Mouse (Mus musculus) olfactory bulb, adult 2 months (tissue): ENCODE measurements at regions not wholly inside any gene's neighbourhood (a gene's known extent, or its start where the extent isn't known, plus 50 kb on each side); places are given as distances from the start of the nearest gene placed in this dataset.

Experiments used
- H3K27ac ChIP-seq: fragments of 200-500 bp; 2 replicates; pipeline ENCODE4 v1.5.1; 2012; ENCODE audit warnings: low read depth, low read length; ENCODE audit not compliant: insufficient read depth
- H3K4me1 ChIP-seq: fragments of 200-500 bp; 2 replicates; pipeline ENCODE4 v1.6.1; 2012; ENCODE audit warnings: low read length; ENCODE audit not compliant: control insufficient read depth, insufficient read depth
- H3K4me3 ChIP-seq: fragments of 200-500 bp; 2 replicates; pipeline ENCODE4 v1.5.1; 2012; ENCODE audit warnings: mild to moderate bottlenecking, low read depth, low read length, moderate library complexity; ENCODE audit not compliant: insufficient read depth
- CTCF ChIP-seq: fragments of 200-500 bp; IDR thresholded peaks from 2 replicates; pipeline ENCODE4 v1.5.1; 2012; ENCODE audit warnings: low read depth, mild to moderate bottlenecking, low read length, moderate library complexity; ENCODE audit not compliant: insufficient read depth
- POLR2A ChIP-seq: fragments of 200-500 bp; IDR thresholded peaks from 2 replicates; pipeline ENCODE4 v1.6.1; 2012; ENCODE audit warnings: mild to moderate bottlenecking, low read depth, low read length, moderate library complexity; ENCODE audit not compliant: insufficient read depth
- WGBS: fragments of 180-500 bp; shearing (Covaris S2); methylation state at CpG from one replicate; pipeline ENCODE4 v1.1.7; 2018; 5-methylcytosine and 5-hydroxymethylcytosine counted together

DNA sequence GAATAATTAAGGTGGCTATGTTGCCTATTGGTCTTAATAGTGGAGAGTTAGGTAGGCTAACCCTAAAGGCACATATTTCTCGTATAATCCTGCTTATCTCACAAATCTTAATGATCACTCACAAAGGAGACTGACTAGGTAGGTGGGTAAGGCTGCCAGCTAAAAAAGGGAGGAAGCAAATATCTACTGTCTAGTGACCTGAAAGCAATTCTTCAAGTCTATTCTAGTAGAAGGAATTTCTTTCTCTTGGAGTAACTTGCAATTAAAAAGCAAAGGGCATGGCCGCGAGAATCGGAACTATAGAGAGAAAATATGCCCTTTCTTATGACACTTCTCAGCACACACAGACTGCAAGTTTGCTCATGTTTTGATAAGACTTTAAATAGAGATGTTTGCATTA, 201.6 kb downstream of the C1d start:
- H3K4me3 ChIP-seq, result no peak overlapping the region
- peaks cover 3% of the 10 kb centered on the region; the same call in 1 of the 2 replicates for H3K4me1 ChIP-seq
- H3K27ac ChIP-seq, result no peak overlapping the region
- no peak for TF ChIP-seq POLR2A
- TF ChIP-seq CTCF, result no peak
- 67% methylated on average over 4 of the region's 4 CpGs for WGBS

DNA sequence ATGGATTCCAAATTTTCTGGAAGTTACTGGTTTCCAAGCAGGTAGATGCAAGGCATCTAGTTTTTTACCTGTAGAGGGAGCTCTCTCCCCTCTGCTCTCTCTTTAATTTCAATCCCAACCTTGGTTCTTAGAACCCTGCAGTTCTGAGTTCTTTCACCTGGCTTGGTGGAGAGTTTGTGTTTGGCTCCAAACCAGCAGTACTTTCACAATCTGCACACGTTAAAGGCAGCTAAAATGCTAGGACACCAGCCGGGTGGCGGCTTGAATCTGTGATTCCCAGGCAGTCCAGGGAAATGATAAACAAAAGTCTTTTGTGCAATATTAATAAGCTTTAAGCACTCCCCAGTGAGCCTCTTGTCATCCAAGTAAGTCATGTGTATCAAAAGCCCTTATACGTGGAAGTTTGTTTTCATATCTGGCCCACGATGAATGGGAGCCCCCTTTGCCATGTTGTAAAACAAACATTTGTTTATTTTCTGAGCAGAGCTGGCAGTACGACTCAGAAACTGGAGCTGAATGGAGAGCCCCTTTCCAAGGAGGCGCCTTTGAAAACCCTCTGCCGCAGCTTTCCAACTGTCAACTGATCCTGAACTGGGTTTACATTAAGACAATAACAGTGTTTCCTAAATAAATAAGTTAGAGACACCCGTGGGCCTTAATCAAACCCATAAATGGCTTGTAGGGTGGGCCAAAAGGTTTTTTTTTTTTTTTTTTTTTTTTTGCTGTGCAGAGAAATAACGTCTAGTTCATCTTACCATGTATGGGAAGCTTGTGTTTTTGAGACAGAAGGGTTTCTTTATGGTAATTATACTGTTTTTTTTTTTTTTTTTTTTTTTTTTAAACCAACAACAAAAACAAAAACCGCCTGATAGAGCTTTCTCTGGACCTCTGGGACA, 202.9 kb downstream of the C1d start:
- Histone ChIP-seq H3K27ac (no peak overlapping the region), H3K4me1 (peaks cover 3% of the 10 kb centered on the region; the same call in 1 of the 2 replicates), H3K4me3 (no peak overlapping the region)
- TF ChIP-seq POLR2A, result no peak
- TF ChIP-seq CTCF, result no peak
- WGBS, result 18% methylated on average over 11 of the region's 11 CpGs

DNA sequence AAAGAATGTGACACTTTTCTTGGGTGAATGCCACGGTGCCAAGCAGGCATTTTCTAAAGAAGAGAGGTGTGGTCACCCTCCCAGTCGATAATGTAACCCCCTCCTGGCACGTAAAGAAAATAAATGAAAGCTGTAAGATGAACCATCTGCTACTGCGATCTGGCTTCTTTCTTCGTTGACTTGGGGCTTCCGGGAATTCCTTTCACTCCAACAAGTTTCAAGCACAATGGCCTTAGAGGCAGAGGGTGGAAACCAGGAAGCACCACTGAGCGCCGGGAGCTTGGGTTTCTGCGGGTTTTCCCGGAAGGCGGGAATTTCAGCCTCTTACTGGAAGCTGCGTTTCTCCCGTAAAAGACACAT, 203.5 kb downstream of the C1d start:
- TF ChIP-seq POLR2A (no peak), CTCF (no peak)
- H3K4me3 ChIP-seq, result no peak overlapping the region
- WGBS, result 14% methylated on average over 13 of the region's 13 CpGs
- H3K4me1 ChIP-seq, result peaks cover 3% of the 10 kb centered on the region; the same call in 1 of the 2 replicates
- no peak overlapping the region for H3K27ac ChIP-seq

DNA sequence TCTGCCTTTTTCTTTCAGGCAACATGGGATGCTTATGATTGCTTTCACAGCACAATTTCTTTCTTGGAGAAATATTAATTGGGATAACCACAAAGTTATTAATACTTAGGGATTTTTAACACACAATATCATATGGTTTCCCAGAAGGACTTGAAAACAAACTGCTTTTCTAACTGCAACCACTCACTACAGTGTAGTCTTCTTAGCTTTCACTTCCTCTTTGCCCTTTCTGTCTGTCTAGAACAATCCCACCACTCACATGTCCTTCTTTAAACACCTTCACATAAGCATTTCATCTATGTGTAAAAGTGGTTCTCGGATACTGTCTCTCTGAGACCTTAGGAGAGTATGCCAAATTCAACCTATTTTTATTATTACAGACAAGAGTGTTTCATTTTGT, 204.3 kb downstream of the C1d start:
- peaks cover 3% of the 10 kb centered on the region; the same call in 1 of the 2 replicates for H3K4me1 ChIP-seq

DNA sequence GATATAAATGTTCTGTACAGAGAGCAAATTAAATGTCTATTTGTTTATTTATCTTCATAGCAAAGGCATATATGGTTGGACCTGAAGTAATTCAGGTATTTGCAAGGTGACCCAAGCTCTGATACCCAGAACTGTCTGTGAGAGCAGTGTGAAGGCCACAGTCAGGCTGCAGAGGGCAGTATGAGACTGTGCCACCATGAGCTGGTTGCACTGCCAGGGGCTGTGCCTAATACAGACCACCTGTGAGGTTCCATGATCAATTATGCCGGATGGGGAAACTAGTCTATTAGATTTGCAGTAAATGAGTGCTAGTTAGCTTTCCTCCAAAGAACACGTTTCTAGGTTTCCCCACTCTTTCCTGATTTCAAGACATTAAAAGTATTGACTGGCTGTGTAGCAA, 207.5 kb downstream of the C1d start:
- TF ChIP-seq POLR2A, result no peak
- TF ChIP-seq CTCF, result peak; percentile 41; the same call in 1 of the 2 replicates
- Histone ChIP-seq H3K4me3 (no peak overlapping the region), H3K27ac (no peak overlapping the region), H3K4me1 (peaks cover 3% of the 10 kb centered on the region; the same call in 1 of the 2 replicates)
- 29% methylated on average over 2 of the region's 2 CpGs for WGBS

More for the DNA sequence above, 204.3 kb downstream of the C1d start:
- TF ChIP-seq CTCF (no peak), POLR2A (no peak)
- Histone ChIP-seq H3K4me3 (no peak overlapping the region), H3K27ac (no peak overlapping the region)
- 87% methylated on average over 1 of the region's 1 CpGs for WGBS

DNA sequence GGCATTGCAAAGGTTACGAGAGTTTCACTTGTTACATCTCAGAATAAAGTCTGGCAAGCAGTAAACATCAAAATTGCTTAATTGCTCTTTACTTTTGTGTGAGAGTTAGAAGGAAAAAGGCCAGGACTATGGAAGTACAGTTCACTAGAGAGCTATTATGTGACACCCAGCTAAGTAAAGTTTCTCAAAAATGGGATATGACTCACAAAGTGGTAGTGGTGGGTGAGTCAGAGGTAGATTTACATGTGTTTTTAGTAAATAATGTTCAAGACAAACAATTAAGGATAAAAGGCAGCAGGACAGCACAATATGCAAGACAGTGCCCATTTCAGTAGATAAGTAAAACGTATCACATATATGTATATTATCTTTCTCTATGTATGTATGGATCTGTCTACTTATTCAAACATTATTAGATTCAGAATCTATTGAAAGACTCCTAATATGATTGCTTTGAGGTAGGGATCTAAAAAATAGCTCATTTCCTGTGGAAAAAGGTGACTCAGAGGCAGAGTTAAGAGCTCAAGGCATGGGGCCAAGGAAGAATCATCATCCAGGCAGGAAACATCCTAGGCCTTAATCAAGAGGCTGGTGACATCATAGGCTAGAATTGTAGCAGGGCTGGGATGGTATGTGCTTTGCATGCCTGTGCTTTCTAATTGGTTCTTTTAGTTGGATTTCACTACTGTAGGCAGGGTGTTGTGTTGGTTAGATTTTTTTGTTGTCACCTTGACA, 211.2 kb downstream of the C1d start:
- Histone ChIP-seq H3K27ac (0 out of 2 replicates have a peak overlapping the region, but pooled peaks have one; percentile 21), H3K4me3 (no peak overlapping the region), H3K4me1 (no peaks in the 10 kb centered on the region)
- no peak for TF ChIP-seq CTCF
- TF ChIP-seq POLR2A, result no peak
- WGBS, result 70% methylated on average over 2 of the region's 2 CpGs

DNA sequence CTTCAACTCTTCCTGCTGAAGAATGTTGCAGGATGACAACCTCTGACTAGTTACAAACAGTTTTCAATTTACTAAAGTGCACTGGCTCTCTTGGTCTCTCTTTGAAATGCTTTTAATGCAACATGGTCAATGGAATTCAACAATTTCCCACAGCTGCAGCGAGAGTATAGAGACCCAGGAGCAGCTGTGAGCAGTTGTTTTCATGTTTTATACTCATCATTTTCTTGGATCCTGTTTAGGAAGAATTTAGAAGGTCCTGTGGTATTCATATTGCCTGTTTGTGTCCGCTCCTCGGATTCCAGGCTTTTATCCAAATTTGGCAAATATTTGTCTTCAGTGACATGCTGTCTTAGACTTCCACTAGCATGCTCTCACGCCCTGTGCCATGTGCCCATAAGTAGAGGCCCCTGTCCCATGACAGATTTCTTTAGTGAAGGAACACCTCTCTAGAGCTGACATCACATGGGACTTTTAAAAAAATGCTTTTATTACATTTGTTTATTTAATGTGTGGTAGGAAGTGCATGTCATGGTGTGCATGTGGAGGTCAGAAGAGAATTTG, 224.1 kb downstream of the C1d start:
- WGBS, result 78% methylated on average over 4 of the region's 4 CpGs
- H3K4me1 ChIP-seq, result no peaks in the 10 kb centered on the region
- H3K4me3 ChIP-seq, result no peak overlapping the region
- H3K27ac ChIP-seq, result no peak overlapping the region
- TF ChIP-seq CTCF, result no peak
- TF ChIP-seq POLR2A, result no peak

DNA sequence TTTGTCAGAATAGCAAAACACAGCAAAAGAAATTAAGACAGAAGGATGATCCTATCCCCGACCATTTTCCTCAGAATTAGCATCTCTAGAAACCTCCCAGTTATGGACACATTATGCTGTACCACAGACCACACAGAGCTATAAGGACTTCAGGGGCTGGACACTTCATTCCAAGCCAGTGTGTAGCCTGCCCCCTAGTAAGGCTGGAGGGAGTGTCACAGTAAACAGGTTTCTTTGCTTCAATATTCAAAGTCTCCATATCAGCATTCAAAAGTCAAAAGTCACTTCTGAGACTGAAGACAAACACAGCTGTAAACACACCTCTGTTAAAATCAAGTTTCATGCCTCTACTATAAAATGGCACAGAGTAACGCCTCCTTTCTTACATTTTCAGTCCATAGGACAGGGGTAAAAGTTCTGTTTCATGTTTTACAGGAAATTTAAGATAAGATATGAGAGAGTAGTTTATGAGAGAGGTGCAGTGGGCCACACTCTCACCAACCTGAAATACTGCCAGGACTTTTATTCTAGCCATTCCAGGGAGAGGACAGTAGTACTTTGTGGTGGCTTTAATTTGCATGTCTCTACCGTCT, 226.6 kb downstream of the C1d start:
- no peak overlapping the region for H3K27ac ChIP-seq
- H3K4me3 ChIP-seq, result no peak overlapping the region
- no peaks in the 10 kb centered on the region for H3K4me1 ChIP-seq
- WGBS, result 68% methylated on average over 3 of the region's 3 CpGs
- no peak for TF ChIP-seq POLR2A
- no peak for TF ChIP-seq CTCF
